Comparison of ENCODE assay signal across 8 mouse cellular contexts in genomic region chr4:133660193-133661155, GRCm38 (mm10). TPM values are rescaled to one million over a fixed set of nuclear protein-coding genes. Genes with fewer than 3 reads are reported as not detected.
DNase-seq lines count a peak whose midpoint lies in the region; ATAC-seq and TF ChIP-seq lines count a peak whose summit lies in the region.

No protein-coding gene starts in this region.

- H3K36me3 ChIP-seq in heart, embryonic 10.5 days: peaks cover 26% of the 10 kb centered on the region
- peaks cover 30% of the 10 kb centered on the region for H3K36me3 ChIP-seq in kidney, embryonic 15.5 days
- peaks cover 22% of the 10 kb centered on the region for H3K36me3 ChIP-seq in limb, embryonic 14.5 days (ENCODE audit: control insufficient read depth, insufficient read depth, low read length)
- H3K36me3 ChIP-seq in midbrain, embryonic 16.5 days (ENCODE audit: control insufficient read depth, insufficient read depth, low read length): no peaks in the 10 kb centered on the region

- H3K4me2 ChIP-seq in kidney, embryonic 15.5 days: peak overlapping the region; percentile 63
- peak overlapping the region; percentile 52 for H3K4me2 ChIP-seq in limb, embryonic 14.5 days (replicated peaks; ENCODE audit: low read depth, low read length, severe bottlenecking)
- H3K4me2 ChIP-seq in midbrain, embryonic 16.5 days (ENCODE audit: low read length): peak overlapping the region; percentile 25; the same call in 1 of the 2 replicates

- peak; percentile 61 for ATAC-seq in kidney, embryonic 15.5 days (replicated peaks; ENCODE audit: low FRiP score)
- peak; percentile 69 for ATAC-seq in limb, embryonic 14.5 days (ENCODE audit: low FRiP score, low read depth)
- peak; percentile 80 for ATAC-seq in midbrain, embryonic 16.5 days

- 0 out of 2 replicates have a peak, but pooled peaks have one; percentile 19 for TF ChIP-seq POLR2A in embryonic fibroblast, embryonic 13.5 days (IDR thresholded peaks at IDR 0.05; ENCODE audit: low read depth, low read length)
- TF ChIP-seq POLR2A in limb, embryonic 14.5 days (IDR thresholded peaks at IDR 0.05; ENCODE audit: borderline replicate concordance, extremely low read depth, insufficient read depth, insufficient read length): no peak

- no peak for TF ChIP-seq CTCF in embryonic fibroblast, embryonic 13.5 days (IDR thresholded peaks at IDR 0.05; ENCODE audit: borderline replicate concordance, insufficient read depth, low read length)

- peak overlapping the region; percentile 95 for H3K27ac ChIP-seq in embryonic fibroblast, embryonic 13.5 days (ENCODE audit: insufficient read depth, low read length)
- peak overlapping the region; percentile 82 for H3K27ac ChIP-seq in heart, embryonic 10.5 days
- peak overlapping the region; percentile 99 for H3K27ac ChIP-seq in kidney, embryonic 15.5 days
- peak overlapping the region; percentile 91 for H3K27ac ChIP-seq in limb, embryonic 14.5 days (replicated peaks; ENCODE audit: low read depth, low read length)
- H3K27ac ChIP-seq in midbrain, embryonic 16.5 days (ENCODE audit: low read length): peak overlapping the region; percentile 72

- H3K9ac ChIP-seq in kidney, embryonic 15.5 days: peak overlapping the region; percentile 44
- peak overlapping the region; percentile 41 for H3K9ac ChIP-seq in limb, embryonic 14.5 days (ENCODE audit: low read depth, low read length, severe bottlenecking)
- 0 out of 2 replicates have a peak overlapping the region, but pooled peaks have one; percentile 28 for H3K9ac ChIP-seq in midbrain, embryonic 16.5 days (ENCODE audit: low read depth, low read length)

- H3K9me3 ChIP-seq in heart, embryonic 10.5 days: no peaks in the 10 kb centered on the region
- no peaks in the 10 kb centered on the region for H3K9me3 ChIP-seq in kidney, embryonic 15.5 days (replicated peaks)
- H3K9me3 ChIP-seq in limb, embryonic 14.5 days (ENCODE audit: control insufficient read depth, low read length): no peaks in the 10 kb centered on the region
- H3K9me3 ChIP-seq in midbrain, embryonic 16.5 days (replicated peaks; ENCODE audit: control insufficient read depth, low read length, poor library complexity, severe bottlenecking): no peaks in the 10 kb centered on the region

- peak; percentile 54 for DNase-seq in A20 (ENCODE audit: low read depth, low spot score)
- DNase-seq in adrenal gland, postnatal 25 days: peak; percentile 82
- no peak for DNase-seq in heart, embryonic 10.5 days (ENCODE audit: low spot score)
- DNase-seq in limb, embryonic 14.5 days (ENCODE audit: low spot score): peak; percentile 75
- peak; percentile 79 for DNase-seq in urinary bladder, postnatal 14 days (ENCODE audit: low spot score)

- peaks cover 11% of the 10 kb centered on the region for H3K4me1 ChIP-seq in embryonic fibroblast, embryonic 13.5 days (ENCODE audit: control insufficient read depth, insufficient read depth, low read length)
- H3K4me1 ChIP-seq in heart, embryonic 10.5 days: peaks cover 39% of the 10 kb centered on the region
- peaks cover 61% of the 10 kb centered on the region for H3K4me1 ChIP-seq in kidney, embryonic 15.5 days
- H3K4me1 ChIP-seq in limb, embryonic 14.5 days (ENCODE audit: control insufficient read depth, insufficient read depth, low read length): peaks cover 23% of the 10 kb centered on the region
- peaks cover 7% of the 10 kb centered on the region for H3K4me1 ChIP-seq in midbrain, embryonic 16.5 days (ENCODE audit: control insufficient read depth, insufficient read depth, low read length)

- no peaks in the 10 kb centered on the region for H3K27me3 ChIP-seq in heart, embryonic 10.5 days (ENCODE audit: insufficient read depth, poor library complexity, severe bottlenecking)
- no peaks in the 10 kb centered on the region for H3K27me3 ChIP-seq in kidney, embryonic 15.5 days
- H3K27me3 ChIP-seq in limb, embryonic 14.5 days (ENCODE audit: control insufficient read depth, insufficient read depth, low read length): no peaks in the 10 kb centered on the region
- H3K27me3 ChIP-seq in midbrain, embryonic 16.5 days (ENCODE audit: control insufficient read depth, insufficient read depth, low read depth, low read length): no peaks in the 10 kb centered on the region

- peak overlapping the region; percentile 24 for H3K4me3 ChIP-seq in embryonic fibroblast, embryonic 13.5 days (ENCODE audit: insufficient read depth, low read length)
- peak overlapping the region; percentile 48 for H3K4me3 ChIP-seq in heart, embryonic 10.5 days
- H3K4me3 ChIP-seq in kidney, embryonic 15.5 days (replicated peaks): peak overlapping the region; percentile 40
- peak overlapping the region; percentile 23 for H3K4me3 ChIP-seq in limb, embryonic 14.5 days (replicated peaks; ENCODE audit: low read length)
- H3K4me3 ChIP-seq in midbrain, embryonic 16.5 days (ENCODE audit: low read depth, low read length): no peak overlapping the region

- 17% methylated on average over 10 of the region's 10 CpGs for WGBS in heart, embryonic 10.5 days
- WGBS in kidney, embryonic 15.5 days: 10% methylated on average over 10 of the region's 10 CpGs
- WGBS in limb, embryonic 14.5 days: 5% methylated on average over 10 of the region's 10 CpGs
- WGBS in midbrain, embryonic 16.5 days: 15% methylated on average over 10 of the region's 10 CpGs

RNA-seq across cellular contexts. Expression of gene Zdhhc18, which starts 10.5 kb away (rescaled TPM):
- 20.9 and 23.0 TPM in 2 replicates for total RNA-seq in adrenal gland, postnatal 25 days (2021)
- polyA plus RNA-seq in embryonic fibroblast, embryonic 13.5 days (2011; ENCODE audit: insufficient read length, low read depth, missing spikeins): 28.8 and 31.3 TPM in 2 replicates
- polyA plus RNA-seq in heart, embryonic 10.5 days (2016; fragmentation: Nextera tagmentation; extraction: Ambion mirVana): 1.6 and 2.9 TPM in 2 replicates
- 2.5 and 3.8 TPM in 2 replicates for polyA plus RNA-seq in kidney, embryonic 15.5 days (2015; fragmentation: Nextera tagmentation; extraction: Ambion mirVana)
- polyA plus RNA-seq in limb, embryonic 14.5 days (2012; rRNA removed): 38.0 and 46.5 TPM in 2 replicates
- polyA plus RNA-seq in limb, embryonic 14.5 days (2014; fragmentation: Nextera tagmentation; extraction: Ambion mirVana): 4.0 and 7.0 TPM in 2 replicates
- 3.5 and 4.7 TPM in 2 replicates for polyA plus RNA-seq in midbrain, embryonic 16.5 days (2015; fragmentation: Nextera tagmentation; extraction: Ambion mirVana)

RNA-seq across cellular contexts. Expression of gene Pigv, which starts 12.0 kb away (rescaled TPM):
- total RNA-seq in adrenal gland, postnatal 25 days (2021): 17.1 and 24.6 TPM in 2 replicates
- polyA plus RNA-seq in embryonic fibroblast, embryonic 13.5 days (2011; ENCODE audit: insufficient read length, low read depth, missing spikeins): 6.9 and 10.4 TPM in 2 replicates
- 15.2 and 16.4 TPM in 2 replicates for polyA plus RNA-seq in heart, embryonic 10.5 days (2016; fragmentation: Nextera tagmentation; extraction: Ambion mirVana)
- 19.9 and 20.2 TPM in 2 replicates for polyA plus RNA-seq in kidney, embryonic 15.5 days (2015; fragmentation: Nextera tagmentation; extraction: Ambion mirVana)
- 12.2 and 13.7 TPM in 2 replicates for polyA plus RNA-seq in limb, embryonic 14.5 days (2012; rRNA removed)
- 10.9 and 12.5 TPM in 2 replicates for polyA plus RNA-seq in limb, embryonic 14.5 days (2014; fragmentation: Nextera tagmentation; extraction: Ambion mirVana)
- 14.7 and 18.5 TPM in 2 replicates for polyA plus RNA-seq in midbrain, embryonic 16.5 days (2015; fragmentation: Nextera tagmentation; extraction: Ambion mirVana)

RNA-seq across cellular contexts. Expression of gene Sfn, which starts 58.5 kb away (rescaled TPM):
- total RNA-seq in adrenal gland, postnatal 25 days (2021): 1.3 and 1.7 TPM in 2 replicates
- 8.4 and 12.1 TPM in 2 replicates for polyA plus RNA-seq in embryonic fibroblast, embryonic 13.5 days (2011; ENCODE audit: insufficient read length, low read depth, missing spikeins)
- 4.3 and 12.9 TPM in 2 replicates for polyA plus RNA-seq in heart, embryonic 10.5 days (2016; fragmentation: Nextera tagmentation; extraction: Ambion mirVana)
- polyA plus RNA-seq in kidney, embryonic 15.5 days (2015; fragmentation: Nextera tagmentation; extraction: Ambion mirVana): 9.8 and 13.3 TPM in 2 replicates
- 112 and 139 TPM in 2 replicates for polyA plus RNA-seq in limb, embryonic 14.5 days (2012; rRNA removed)
- polyA plus RNA-seq in limb, embryonic 14.5 days (2014; fragmentation: Nextera tagmentation; extraction: Ambion mirVana): 243 and 295 TPM in 2 replicates
- polyA plus RNA-seq in midbrain, embryonic 16.5 days (2015; fragmentation: Nextera tagmentation; extraction: Ambion mirVana): 1.1 and 1.2 TPM in 2 replicates
